Mouse (Mus musculus) embryonic facial prominence, embryonic 13.5 days (tissue): ENCODE data around the gene Kifap3. TPM values are rescaled to one million over a fixed set of nuclear protein-coding genes. Genes with fewer than 3 reads are reported as not detected.
"Not testable (repeated sequence)": the region's sequence is repeated elsewhere in the genome, so short reads cannot be mapped to it uniquely, and the experiment has no call there.

Experiments
- ATAC-seq: fragments of 200-750 bp; cut with Nextera tagmentation; 2 replicates; pipeline ENCODE4 v1.8.0; 2017; ENCODE audit warnings: low read depth; ENCODE audit not compliant: insufficient number of reproducible peaks, insufficient read depth, low FRiP score, low TSS enrichment
- H3K27ac ChIP-seq: fragments of 300-500 bp; sonication (generic); 2 replicates; pipeline ENCODE4 v1.5.1; 2015; ENCODE audit warnings: moderate library complexity, mild to moderate bottlenecking, inconsistent platforms
- H3K27me3 ChIP-seq: fragments of 300-500 bp; sonication (generic); 2 replicates; pipeline ENCODE4 v1.6.1; 2015; ENCODE audit warnings: mild to moderate bottlenecking, inconsistent platforms
- H3K36me3 ChIP-seq: fragments of 300-500 bp; sonication (generic); 2 replicates; pipeline ENCODE4 v1.6.1; 2015; ENCODE audit warnings: mild to moderate bottlenecking, inconsistent platforms
- H3K4me1 ChIP-seq: fragments of 300-500 bp; sonication (generic); 2 replicates; pipeline ENCODE4 v1.6.1; 2015; ENCODE audit warnings: inconsistent platforms
- H3K4me2 ChIP-seq: fragments of 300-500 bp; sonication (generic); 2 replicates; pipeline ENCODE4 v1.6.1; 2015; ENCODE audit warnings: moderate library complexity, mild to moderate bottlenecking, inconsistent platforms
- H3K4me3 ChIP-seq: fragments of 300-500 bp; sonication (generic); 2 replicates; pipeline ENCODE4 v1.5.1; 2015; ENCODE audit warnings: mild to moderate bottlenecking, inconsistent platforms
- H3K9ac ChIP-seq: fragments of 300-500 bp; sonication (generic); 2 replicates; pipeline ENCODE4 v1.6.1; 2015; ENCODE audit warnings: mild to moderate bottlenecking, inconsistent platforms
- H3K9me3 ChIP-seq: fragments of 300-500 bp; sonication (generic); 2 replicates; pipeline ENCODE4 v1.6.1; 2016; ENCODE audit warnings: inconsistent platforms
- WGBS: fragments of 180-500 bp; shearing (Covaris S2); methylation state at CpG from one replicate; pipeline ENCODE4 v1.1.7; 2015; ENCODE audit warnings: mixed read lengths; 5-methylcytosine and 5-hydroxymethylcytosine counted together
- polyA plus RNA-seq: library from polyadenylated mRNA; unstranded; fragments of >200 nt; fragmentation: Nextera tagmentation; extraction: Ambion mirVana; gene quantifications from 2 replicates; pipeline ENCODE4 v1.2.1, GENCODE M21; 2015

The Kifap3 gene
- polyA plus RNA-seq, 1 experiment from 2014 or later = 60.1 TPM

DNA sequence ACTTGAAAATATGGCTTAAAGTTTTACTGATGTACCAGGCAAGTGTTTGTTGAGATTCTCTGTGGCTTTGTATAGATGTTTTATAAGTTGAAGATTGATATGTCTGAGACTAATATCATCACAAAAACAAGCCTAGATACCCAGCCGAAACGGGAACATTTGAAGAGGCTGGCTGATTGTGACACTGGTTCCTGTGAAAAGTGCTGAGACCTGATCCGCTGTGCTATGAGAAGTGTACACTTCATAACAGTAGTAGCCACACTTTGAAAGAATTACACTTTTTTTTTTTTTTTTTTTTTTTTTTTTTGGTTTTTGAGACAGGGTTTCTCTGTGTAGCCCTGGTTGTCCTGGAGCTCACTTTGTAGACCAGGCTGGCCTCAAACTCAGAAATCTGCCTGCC is 59.1 kb downstream of the Kifap3 start:
- H3K4me2 ChIP-seq, H3K27ac ChIP-seq, H3K4me1 ChIP-seq, H3K4me3 ChIP-seq, H3K27me3 ChIP-seq, H3K9ac ChIP-seq, ATAC-seq, H3K9me3 ChIP-seq, H3K36me3 ChIP-seq: not testable (repeated sequence)
- 76% methylated on average over 3 of the region's 3 CpGs for WGBS

DNA sequence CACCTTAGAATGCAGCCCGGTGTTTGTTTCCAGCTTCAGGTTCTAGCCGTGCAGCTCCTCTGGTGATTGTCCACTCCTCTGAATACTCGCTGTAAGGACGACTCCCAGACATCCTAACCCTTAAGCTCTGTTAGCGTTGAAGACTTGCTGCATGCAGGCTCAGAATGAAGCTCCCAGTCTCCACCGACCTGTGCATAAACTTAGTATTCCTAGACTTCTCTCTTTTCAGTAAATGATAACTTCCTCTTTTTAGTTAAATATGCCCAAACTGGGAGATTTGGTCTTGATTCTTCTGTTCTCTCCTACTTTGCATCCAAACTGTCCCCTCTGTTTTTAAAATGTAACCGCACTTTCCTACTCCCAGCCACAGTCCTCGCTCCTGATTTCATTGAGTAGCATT is 61.2 kb downstream of the Kifap3 start:
- Histone ChIP-seq H3K36me3 (peaks cover 7% of the 10 kb centered on the region), H3K9me3 (no peaks in the 10 kb centered on the region), H3K9ac (no peak overlapping the region), H3K27ac (no peak overlapping the region), H3K4me1 (peaks cover 4% of the 10 kb centered on the region; the same call in 1 of the 2 replicates), H3K4me2 (no peak overlapping the region), H3K27me3 (no peaks in the 10 kb centered on the region), H3K4me3 (no peak overlapping the region)
- 86% methylated on average over 8 of the region's 8 CpGs for WGBS
- ATAC-seq = no peak

DNA sequence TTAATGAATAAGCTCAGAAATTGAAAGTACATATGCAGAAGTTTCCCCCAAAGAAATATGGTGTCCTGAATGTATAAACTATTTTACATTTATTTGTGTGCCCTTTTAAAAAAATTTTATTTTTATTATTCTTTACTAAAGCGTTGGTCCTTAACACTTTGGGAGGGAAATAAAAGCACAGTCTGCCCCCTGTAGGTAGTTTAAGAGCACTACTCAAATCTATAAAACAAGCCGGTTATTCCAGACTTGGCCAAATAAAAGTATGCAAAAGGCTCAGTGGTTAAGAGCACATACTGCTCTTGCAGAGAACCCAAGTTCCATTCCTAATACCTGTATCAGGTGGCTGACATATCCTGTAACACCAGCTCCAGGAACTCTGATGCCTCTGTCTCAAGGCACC is 62.9 kb downstream of the Kifap3 start:
- peaks cover 4% of the 10 kb centered on the region; the same call in 1 of the 2 replicates for H3K4me1 ChIP-seq
- WGBS = 59% methylated on average over 2 of the region's 2 CpGs
- no peaks in the 10 kb centered on the region for H3K27me3 ChIP-seq
- H3K4me2 ChIP-seq = no peak overlapping the region
- H3K27ac ChIP-seq = no peak overlapping the region
- H3K9me3 ChIP-seq = no peaks in the 10 kb centered on the region
- no peak for ATAC-seq
- no peak overlapping the region for H3K9ac ChIP-seq
- H3K4me3 ChIP-seq = no peak overlapping the region
- H3K36me3 ChIP-seq = peaks cover 7% of the 10 kb centered on the region

DNA sequence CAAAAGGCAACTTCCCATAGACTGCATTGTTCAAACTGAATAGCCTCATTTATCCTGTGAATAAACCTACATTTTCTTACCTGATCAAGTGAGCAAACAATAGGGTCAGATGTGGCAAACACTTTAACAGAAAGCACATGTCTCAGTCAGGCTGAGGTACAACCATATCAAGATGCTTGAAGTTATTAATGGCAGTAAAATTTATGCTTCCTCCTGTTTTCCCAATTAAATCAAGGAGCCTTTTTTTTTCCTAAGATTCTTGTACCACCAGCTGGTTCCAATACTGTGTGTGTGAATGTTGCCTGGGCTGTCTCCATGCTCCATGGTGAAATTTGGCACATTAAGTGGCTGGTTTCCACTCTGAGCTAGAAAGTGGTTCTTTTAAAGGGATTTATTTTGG is 64.5 kb downstream of the Kifap3 start:
- no peak overlapping the region for H3K27ac ChIP-seq
- no peak overlapping the region for H3K9ac ChIP-seq
- no peaks in the 10 kb centered on the region for H3K27me3 ChIP-seq
- H3K36me3 ChIP-seq = peaks cover 10% of the 10 kb centered on the region
- no peak overlapping the region for H3K4me3 ChIP-seq
- no peak overlapping the region for H3K4me2 ChIP-seq
- no peaks in the 10 kb centered on the region for H3K9me3 ChIP-seq
- H3K4me1 ChIP-seq = peaks cover 4% of the 10 kb centered on the region; the same call in 1 of the 2 replicates
- ATAC-seq = no peak

DNA sequence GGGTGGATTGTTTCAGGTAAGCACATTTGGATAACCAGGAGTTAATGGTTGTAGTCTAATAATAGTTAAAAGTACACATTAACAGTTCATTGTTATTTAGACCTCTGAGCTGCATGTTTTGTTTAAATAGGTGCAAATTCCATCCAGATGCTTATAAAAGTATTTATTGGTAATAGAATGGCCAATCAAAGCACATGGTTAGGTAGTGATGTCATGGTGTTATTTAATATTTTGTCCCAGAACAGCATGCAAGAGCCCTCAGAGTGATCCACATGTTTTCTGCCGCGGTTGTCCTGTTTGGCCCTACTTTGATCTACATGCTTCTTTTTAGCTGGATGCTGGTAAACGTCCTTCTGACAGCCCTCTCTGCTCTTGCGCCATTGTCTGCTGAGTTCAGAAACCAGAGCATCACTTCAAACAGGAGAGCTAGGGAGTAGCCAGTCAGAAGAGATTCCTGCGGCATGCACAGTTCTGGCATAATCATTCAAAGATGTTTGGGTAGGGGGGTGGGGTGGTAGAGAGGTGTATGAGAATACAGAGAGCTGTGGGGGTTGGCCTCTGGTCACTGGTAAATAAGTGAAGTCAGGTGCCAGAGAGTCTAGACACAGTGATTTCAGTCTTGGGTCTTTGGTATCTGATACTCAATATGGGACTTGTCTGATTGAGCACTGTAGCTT is 73.6 kb downstream of the Kifap3 start:
- peak overlapping the region; percentile 7; the same call in 1 of the 2 replicates for H3K27ac ChIP-seq
- H3K4me3 ChIP-seq = no peak overlapping the region
- H3K4me1 ChIP-seq = peaks cover 6% of the 10 kb centered on the region
- peaks cover 25% of the 10 kb centered on the region for H3K36me3 ChIP-seq
- 15% methylated on average over 5 of the region's 5 CpGs for WGBS
- no peaks in the 10 kb centered on the region for H3K27me3 ChIP-seq
- no peak overlapping the region for H3K4me2 ChIP-seq
- no peak for ATAC-seq
- H3K9me3 ChIP-seq = no peaks in the 10 kb centered on the region
- H3K9ac ChIP-seq = no peak overlapping the region

DNA sequence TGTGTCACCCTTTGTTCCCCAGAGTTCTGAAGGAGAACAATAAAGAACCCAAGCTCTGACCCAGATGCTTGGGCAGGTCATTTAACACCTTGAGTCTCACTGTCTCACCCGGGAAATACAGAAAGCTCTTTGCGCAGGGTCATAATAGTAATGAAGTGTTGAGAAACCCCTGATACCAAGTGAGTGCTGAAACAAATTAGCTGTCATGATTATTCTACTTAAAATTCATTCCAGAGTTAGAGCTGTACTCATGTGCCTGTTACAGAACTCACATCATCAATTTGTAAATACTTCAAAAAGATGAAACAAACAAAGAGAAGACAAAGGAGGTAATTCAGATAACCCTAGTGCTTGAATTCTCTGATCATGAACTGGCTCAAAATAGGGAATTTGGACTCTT is 79.0 kb downstream of the Kifap3 start:
- Histone ChIP-seq H3K27me3 (no peaks in the 10 kb centered on the region), H3K4me1 (peaks cover under 1% of the 10 kb centered on the region), H3K4me2 (no peak overlapping the region), H3K9ac (no peak overlapping the region), H3K4me3 (no peak overlapping the region), H3K27ac (no peak overlapping the region), H3K9me3 (no peaks in the 10 kb centered on the region), H3K36me3 (peaks cover 51% of the 10 kb centered on the region)
- WGBS = 81% methylated on average over 2 of the region's 2 CpGs
- no peak for ATAC-seq

DNA sequence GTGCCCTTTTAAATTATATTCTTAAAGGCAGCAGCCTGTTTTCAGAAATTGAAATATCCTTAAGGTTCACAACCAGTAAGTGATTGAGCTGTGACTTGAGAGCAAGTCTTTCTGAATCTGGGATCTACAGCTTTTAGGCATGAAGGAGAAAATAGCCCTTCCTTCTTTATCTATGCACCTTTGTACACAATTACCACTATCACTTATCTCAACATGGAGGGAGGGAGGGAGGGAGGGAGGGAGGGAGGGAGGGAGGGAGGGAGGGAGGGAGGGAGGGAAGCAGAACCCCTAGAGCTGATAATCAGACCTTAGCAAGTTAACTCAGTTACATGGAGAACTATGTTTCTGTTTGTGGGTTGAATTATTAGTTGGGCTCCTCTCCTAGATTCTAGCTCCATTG is 82.2 kb downstream of the Kifap3 start:
- Histone ChIP-seq H3K9me3 (no peaks in the 10 kb centered on the region), H3K4me3 (no peak overlapping the region), H3K4me2 (no peak overlapping the region), H3K27me3 (no peaks in the 10 kb centered on the region), H3K27ac (no peak overlapping the region), H3K36me3 (peaks cover 69% of the 10 kb centered on the region), H3K9ac (no peak overlapping the region), H3K4me1 (no peaks in the 10 kb centered on the region)
- no peak for ATAC-seq

DNA sequence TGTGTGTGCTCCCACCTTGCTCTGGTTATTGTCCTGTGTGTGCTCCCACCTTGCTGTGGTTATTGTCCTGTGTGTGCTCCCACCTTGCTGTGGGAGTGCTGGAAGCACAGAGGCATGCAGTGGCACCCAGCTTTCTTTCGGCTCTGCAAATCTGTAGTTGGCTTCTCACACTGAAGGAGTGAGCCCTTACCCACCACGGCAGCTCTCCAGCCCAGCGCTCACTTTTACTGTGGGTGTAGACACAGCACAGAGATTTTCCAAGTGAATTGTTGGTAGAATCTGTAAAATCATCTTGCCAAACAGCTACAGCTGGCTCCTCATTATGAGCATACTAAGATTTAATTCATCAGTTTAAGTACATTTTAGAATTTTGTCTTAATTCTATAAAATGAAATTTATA is 93.8 kb downstream of the Kifap3 start:
- no peaks in the 10 kb centered on the region for H3K27me3 ChIP-seq
- no peak for ATAC-seq
- 72% methylated on average over 3 of the region's 3 CpGs for WGBS
- H3K9ac ChIP-seq = no peak overlapping the region
- H3K4me2 ChIP-seq = no peak overlapping the region
- H3K4me1 ChIP-seq = 0 out of 2 replicates have a peak, but pooled peaks cover 6% of the 10 kb centered on the region
- peaks cover 13% of the 10 kb centered on the region for H3K36me3 ChIP-seq
- no peaks in the 10 kb centered on the region for H3K9me3 ChIP-seq
- no peak overlapping the region for H3K27ac ChIP-seq
- H3K4me3 ChIP-seq = no peak overlapping the region

DNA sequence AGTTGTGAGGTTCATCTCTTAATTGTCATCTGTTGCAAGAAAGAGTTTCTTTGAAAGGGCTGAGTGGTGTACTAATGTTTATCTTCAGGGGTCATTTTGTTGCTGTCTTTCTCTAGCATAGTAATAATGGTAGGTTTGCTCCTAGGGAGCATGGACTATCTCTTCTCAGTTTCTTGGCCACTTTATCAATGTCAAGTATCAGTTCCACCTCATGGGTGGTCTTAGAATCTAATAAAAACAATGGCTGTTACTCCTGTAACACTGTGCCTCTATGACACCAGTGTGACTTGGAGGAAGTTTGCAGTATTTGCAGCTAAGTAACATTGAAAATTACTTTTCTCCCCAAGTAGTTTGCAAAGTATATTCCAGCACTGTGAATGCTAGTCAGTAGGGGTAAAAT is 110.2 kb downstream of the Kifap3 start:
- H3K4me2 ChIP-seq = no peak overlapping the region
- H3K9me3 ChIP-seq = no peaks in the 10 kb centered on the region
- no peak overlapping the region for H3K9ac ChIP-seq
- peaks cover 13% of the 10 kb centered on the region for H3K4me1 ChIP-seq
- no peak overlapping the region for H3K4me3 ChIP-seq
- H3K27ac ChIP-seq = no peak overlapping the region
- H3K36me3 ChIP-seq = peaks cover 9% of the 10 kb centered on the region
- no peak for ATAC-seq
- no peaks in the 10 kb centered on the region for H3K27me3 ChIP-seq

DNA sequence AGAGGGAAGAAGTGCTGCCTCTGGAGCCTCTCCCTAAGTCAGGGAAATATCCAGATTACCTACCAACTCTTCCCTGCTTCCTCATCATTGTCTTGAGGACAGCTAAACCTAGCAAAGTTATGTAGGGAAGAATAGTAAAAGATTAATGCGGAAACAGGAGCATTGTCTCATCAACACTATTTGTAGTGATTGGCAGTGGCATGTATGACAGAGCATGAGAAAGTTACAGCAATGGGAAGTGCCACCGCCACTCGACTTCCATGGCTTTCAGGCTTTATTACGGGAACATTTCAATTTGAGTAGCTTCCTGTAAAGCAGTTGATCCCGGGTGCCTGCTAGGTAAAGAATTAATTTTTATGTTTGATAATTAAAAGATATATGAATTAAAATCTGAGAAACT is 113.9 kb downstream of the Kifap3 start:
- no peak for ATAC-seq
- Histone ChIP-seq H3K4me3 (no peak overlapping the region), H3K4me1 (peaks cover 28% of the 10 kb centered on the region), H3K36me3 (peaks cover 5% of the 10 kb centered on the region; the same call in 1 of the 2 replicates), H3K27me3 (no peaks in the 10 kb centered on the region), H3K9me3 (no peaks in the 10 kb centered on the region), H3K9ac (no peak overlapping the region), H3K4me2 (no peak overlapping the region), H3K27ac (peak overlapping the region; percentile 68; the same call in 1 of the 2 replicates)
- WGBS = 59% methylated on average over 5 of the region's 5 CpGs

DNA sequence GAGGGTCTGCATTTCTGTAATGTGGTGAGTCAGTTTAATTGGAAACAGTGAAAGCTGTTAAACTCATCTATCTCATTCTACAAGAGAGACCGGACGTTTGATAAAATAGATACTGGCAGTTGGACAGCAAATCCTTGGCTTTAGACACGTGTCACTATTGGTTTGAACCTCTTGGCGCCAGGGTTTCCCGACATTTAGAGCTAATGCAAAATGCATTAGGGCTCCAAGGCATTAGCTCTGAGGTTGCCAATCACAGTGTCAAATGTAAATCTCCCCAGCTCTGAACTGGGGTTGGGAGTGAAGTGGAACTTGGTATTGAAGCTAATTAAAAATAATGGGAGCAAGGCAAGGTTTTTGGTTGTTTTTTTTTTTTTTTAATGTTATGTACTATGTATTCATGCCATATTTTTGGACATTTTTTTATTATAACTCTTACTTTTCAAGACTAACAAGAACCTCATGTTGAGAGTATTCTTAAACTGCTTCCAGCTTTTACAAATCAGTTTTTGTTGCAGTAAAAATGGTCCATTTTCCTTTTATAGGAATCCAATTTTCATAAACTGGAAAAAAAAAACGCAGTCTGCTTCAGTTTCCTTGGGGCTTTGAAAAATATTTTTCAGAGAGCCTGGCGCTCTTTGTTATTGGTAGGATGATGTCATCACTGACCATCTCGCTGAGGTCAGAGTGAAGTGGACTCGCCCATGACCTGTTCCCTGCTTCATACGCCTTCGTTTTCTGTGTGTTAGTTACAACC is 114.6 kb downstream of the Kifap3 start:
- Histone ChIP-seq H3K36me3 (peaks cover 5% of the 10 kb centered on the region; the same call in 1 of the 2 replicates), H3K27me3 (no peaks in the 10 kb centered on the region), H3K4me1 (peaks cover 31% of the 10 kb centered on the region), H3K9me3 (no peaks in the 10 kb centered on the region), H3K4me2 (peak overlapping the region; percentile 28), H3K4me3 (no peak overlapping the region), H3K9ac (no peak overlapping the region), H3K27ac (peak overlapping the region; percentile 75)
- no peak for ATAC-seq
- WGBS = 34% methylated on average over 11 of the region's 11 CpGs

DNA sequence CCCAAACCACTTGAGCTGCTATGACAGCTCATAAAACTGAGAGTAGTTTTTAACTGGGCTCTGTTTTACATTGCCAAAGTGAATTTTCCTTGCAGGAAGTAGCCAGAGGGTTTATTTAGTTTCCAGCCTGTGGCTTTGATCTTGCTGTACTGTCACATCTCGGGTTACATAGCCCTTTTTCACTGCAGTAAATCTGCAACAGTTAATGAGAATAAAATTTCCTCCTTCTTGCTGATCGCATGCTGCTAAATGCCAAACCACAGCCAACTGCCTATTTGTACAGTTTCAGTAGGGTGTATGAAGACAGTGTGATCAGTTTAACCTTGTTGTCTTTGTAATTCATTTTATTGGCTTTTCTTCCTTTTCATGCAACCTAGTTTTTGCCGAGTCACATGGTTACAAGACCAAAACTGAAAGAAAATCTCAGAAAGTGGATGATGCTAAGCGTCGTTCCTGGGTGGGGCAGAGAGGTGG is 118.9 kb downstream of the Kifap3 start:
- Histone ChIP-seq H3K9ac (no peak overlapping the region), H3K36me3 (no peaks in the 10 kb centered on the region), H3K4me1 (peaks cover 29% of the 10 kb centered on the region), H3K27me3 (no peaks in the 10 kb centered on the region), H3K9me3 (no peaks in the 10 kb centered on the region), H3K27ac (peak overlapping the region; percentile 68), H3K4me2 (0 out of 2 replicates have a peak overlapping the region, but pooled peaks have one; percentile 15), H3K4me3 (no peak overlapping the region)
- ATAC-seq = 0 out of 2 replicates have a peak, but pooled peaks have one; percentile 26
- 19% methylated on average over 5 of the region's 5 CpGs for WGBS
